Mouse (Mus musculus) CH12.LX (cell line): ENCODE results near the gene Lifr. TPM values are rescaled to one million over a fixed set of nuclear protein-coding genes. Genes with fewer than 3 reads are reported as not detected.

ENCODE experiments used
- DNase-seq: peaks from one replicate; pipeline ENCODE4 v3.0.0-alpha.2; 2013; ENCODE audit errors: extremely low read depth
- H3K27ac ChIP-seq: 2 replicates; pipeline ENCODE4 v1.5.1; 2012; ENCODE audit warnings: low read depth, mild to moderate bottlenecking, control low read depth, moderate library complexity; ENCODE audit not compliant: insufficient read depth
- H3K27me3 ChIP-seq: replicated peaks from 2 replicates; pipeline ENCODE3; 2012; ENCODE audit warnings: inconsistent platforms
- H3K36me3 ChIP-seq, 2 experiments: replicated peaks in 1 of 2; 2 replicates each; pipeline versions ENCODE3 to v1.6.1; 2012; ENCODE audit warnings: inconsistent platforms in 1 of 2, low read length in 1 of 2, mild to moderate bottlenecking in 1 of 2, mixed read lengths in 1 of 2, moderate library complexity in 1 of 2; ENCODE audit not compliant: control insufficient read depth in 1 of 2, insufficient read depth in 1 of 2
- H3K4me1 ChIP-seq, 2 experiments: 2 replicates each; pipeline ENCODE4 v1.6.1; 2012; ENCODE audit warnings: inconsistent platforms in 1 of 2, moderate library complexity in 1 of 2; ENCODE audit not compliant: insufficient read depth in 2 of 2, control insufficient read depth in 1 of 2
- H3K4me2 ChIP-seq: 2 replicates; pipeline ENCODE4 v1.6.1; 2012; ENCODE audit warnings: low read depth, mild to moderate bottlenecking, control low read depth; ENCODE audit not compliant: poor library complexity, insufficient read depth, severe bottlenecking
- H3K4me3 ChIP-seq, 3 experiments: fragments of 150-350 bp in 1 of 3; sonication (generic) in 1 of 3; replicated peaks in 1 of 3; 2 replicates each; pipeline versions ENCODE3 to v1.5.1; 2011 to 2012; ENCODE audit warnings: low read depth in 2 of 3, low read length in 2 of 3, mild to moderate bottlenecking in 2 of 3, moderate library complexity in 2 of 3, control low read depth in 1 of 3, improper control_type of control experiment in 1 of 3, inconsistent platforms in 1 of 3, mixed read lengths in 1 of 3; ENCODE audit not compliant: poor library complexity in 1 of 3
- H3K79me2 ChIP-seq: replicated peaks from 2 replicates; pipeline ENCODE4 v1.6.1; 2012; ENCODE audit warnings: mild to moderate bottlenecking, moderate library complexity; ENCODE audit not compliant: control insufficient read depth, poor library complexity, insufficient read depth, severe bottlenecking; ENCODE audit errors: extremely low read depth
- H3K9ac ChIP-seq: 2 replicates; pipeline ENCODE4 v1.6.1; 2012; ENCODE audit warnings: low read depth, mild to moderate bottlenecking, control low read depth, moderate library complexity; ENCODE audit not compliant: insufficient read depth
- H3K9me3 ChIP-seq: replicated peaks from 2 replicates; pipeline ENCODE3; 2012; ENCODE audit warnings: low read length, inconsistent platforms, mixed read lengths
- CHD1 ChIP-seq: IDR thresholded peaks from 2 replicates; pipeline ENCODE4 v1.6.1; 2012; ENCODE audit warnings: low read depth, low read length, improper control_type of control experiment, inconsistent platforms
- CTCF ChIP-seq, 2 experiments: IDR thresholded peaks in 1 of 2; conservative IDR thresholded peaks in 1 of 2; 2 replicates each; pipeline ENCODE4 v1.5.1; 2011 to 2012; ENCODE audit warnings: low read depth in 2 of 2, low read length in 2 of 2, improper control_type of control experiment in 1 of 2, inconsistent platforms in 1 of 2, mild to moderate bottlenecking in 1 of 2, moderate library complexity in 1 of 2
- E2F4 ChIP-seq: IDR thresholded peaks from 2 replicates; pipeline ENCODE4 v1.6.1; 2011; ENCODE audit warnings: low read depth, low read length, improper control_type of control experiment; ENCODE audit not compliant: insufficient replicate concordance
- ELF1 ChIP-seq: IDR thresholded peaks from 2 replicates; pipeline ENCODE4 v1.6.1; 2014; ENCODE audit warnings: low read depth, mild to moderate bottlenecking, inconsistent platforms, low read length, improper control_type of control experiment
- EP300 ChIP-seq: IDR thresholded peaks from 2 replicates; pipeline ENCODE4 v1.6.1; 2011; ENCODE audit warnings: low read length, improper control_type of control experiment
- ETS1 ChIP-seq: conservative IDR thresholded peaks from 2 replicates; pipeline ENCODE4 v1.6.1; 2012; ENCODE audit warnings: low read depth, mild to moderate bottlenecking, inconsistent platforms, low read length, improper control_type of control experiment, moderate library complexity
- HCFC1 ChIP-seq: IDR thresholded peaks from 2 replicates; pipeline ENCODE4 v1.6.1; 2012; ENCODE audit warnings: low read depth, mild to moderate bottlenecking, inconsistent platforms, low read length, improper control_type of control experiment
- IRF4 ChIP-seq: IDR thresholded peaks from 2 replicates; pipeline ENCODE4 v1.6.1; 2014; ENCODE audit warnings: low read depth, mild to moderate bottlenecking, inconsistent platforms, low read length, improper control_type of control experiment
- JUN ChIP-seq: IDR thresholded peaks from 2 replicates; pipeline ENCODE4 v1.6.1; 2011; ENCODE audit warnings: low read depth, mild to moderate bottlenecking, low read length, improper control_type of control experiment, moderate library complexity; ENCODE audit not compliant: insufficient read depth
- JUND ChIP-seq: conservative IDR thresholded peaks from 2 replicates; pipeline ENCODE4 v1.6.1; 2011; ENCODE audit warnings: low read depth, low read length, improper control_type of control experiment
- KAT2A ChIP-seq: IDR thresholded peaks from 2 replicates; pipeline ENCODE4 v1.6.1; 2012; ENCODE audit warnings: low read length, improper control_type of control experiment, inconsistent platforms; ENCODE audit not compliant: insufficient replicate concordance
- MAFK ChIP-seq: IDR thresholded peaks from 2 replicates; pipeline ENCODE4 v1.6.1; 2011; ENCODE audit warnings: low read length, improper control_type of control experiment; ENCODE audit not compliant: insufficient replicate concordance
- MAX ChIP-seq: IDR thresholded peaks from 2 replicates; pipeline ENCODE4 v1.6.1; 2011; ENCODE audit warnings: low read length, improper control_type of control experiment
- MAZ ChIP-seq: IDR thresholded peaks from 2 replicates; pipeline ENCODE4 v1.6.1; 2012; ENCODE audit warnings: low read depth, mild to moderate bottlenecking, inconsistent platforms, low read length, improper control_type of control experiment, moderate library complexity
- MEF2A ChIP-seq: IDR thresholded peaks from 2 replicates; pipeline ENCODE4 v1.6.1; 2014; ENCODE audit warnings: low read depth, mild to moderate bottlenecking, inconsistent platforms, low read length, improper control_type of control experiment, borderline replicate concordance
- MXI1 ChIP-seq: IDR thresholded peaks from 2 replicates; pipeline ENCODE4 v1.6.1; 2011; ENCODE audit warnings: mild to moderate bottlenecking, low read depth, low read length, improper control_type of control experiment
- MYC ChIP-seq: IDR thresholded peaks from 2 replicates; pipeline ENCODE4 v1.6.1; 2011; ENCODE audit warnings: low read depth, mild to moderate bottlenecking, improper control_type of control experiment, low read length
- NELFE ChIP-seq: IDR thresholded peaks from 2 replicates; pipeline ENCODE4 v1.6.1; 2011; ENCODE audit warnings: low read depth, low read length, improper control_type of control experiment
- NRF1 ChIP-seq: IDR thresholded peaks from 2 replicates; pipeline ENCODE4 v1.6.1; 2014; ENCODE audit warnings: low read depth, mild to moderate bottlenecking, inconsistent platforms, low read length, improper control_type of control experiment, moderate library complexity
- PAX5 ChIP-seq: IDR thresholded peaks from 2 replicates; pipeline ENCODE4 v1.6.1; 2012; ENCODE audit warnings: low read length, inconsistent platforms, mixed read lengths
- POLR2A ChIP-seq: IDR thresholded peaks from 2 replicates; pipeline ENCODE4 v1.6.1; 2011; ENCODE audit warnings: low read depth, mild to moderate bottlenecking, improper control_type of control experiment, low read length
- POLR2AphosphoS2 ChIP-seq: IDR thresholded peaks from 2 replicates; pipeline ENCODE4 v1.6.1; 2011; ENCODE audit warnings: low read depth, low read length, improper control_type of control experiment
- RCOR1 ChIP-seq: conservative IDR thresholded peaks from 2 replicates; pipeline ENCODE4 v1.6.1; 2012; ENCODE audit warnings: low read depth, mild to moderate bottlenecking, inconsistent platforms, low read length, improper control_type of control experiment
- SIN3A ChIP-seq: IDR thresholded peaks from 2 replicates; pipeline ENCODE4 v1.6.1; 2012; ENCODE audit warnings: low read length, improper control_type of control experiment, inconsistent platforms
- SMC3 ChIP-seq: IDR thresholded peaks from 2 replicates; pipeline ENCODE4 v1.6.1; 2011; ENCODE audit warnings: low read depth, low read length, improper control_type of control experiment
- TBP ChIP-seq: conservative IDR thresholded peaks from 2 replicates; pipeline ENCODE4 v1.6.1; 2011; ENCODE audit warnings: low read depth, low read length, improper control_type of control experiment
- TCF12 ChIP-seq: IDR thresholded peaks from 2 replicates; pipeline ENCODE4 v1.6.1; 2014; ENCODE audit warnings: low read depth, mild to moderate bottlenecking, inconsistent platforms, low read length, improper control_type of control experiment
- UBTF ChIP-seq: IDR thresholded peaks from 2 replicates; pipeline ENCODE4 v1.6.1; 2012; ENCODE audit warnings: low read depth, mild to moderate bottlenecking, inconsistent platforms, low read length, improper control_type of control experiment, moderate library complexity
- USF2 ChIP-seq: conservative IDR thresholded peaks from 2 replicates; pipeline ENCODE4 v1.6.1; 2011; ENCODE audit warnings: low read depth, low read length, improper control_type of control experiment
- ZC3H11A ChIP-seq: IDR thresholded peaks from 2 replicates; pipeline ENCODE4 v1.6.1; 2012; ENCODE audit warnings: low read depth, mild to moderate bottlenecking, inconsistent platforms, low read length, improper control_type of control experiment
- ZKSCAN1 ChIP-seq: IDR thresholded peaks from 2 replicates; pipeline ENCODE4 v1.6.1; 2012; ENCODE audit warnings: low read depth, inconsistent platforms, low read length, improper control_type of control experiment, borderline replicate concordance
- ZNF384 ChIP-seq: IDR thresholded peaks from 2 replicates; pipeline ENCODE4 v1.6.1; 2012; ENCODE audit warnings: low read depth, low read length, improper control_type of control experiment, inconsistent platforms
- dilution Hi-C: fragments of 300-500 bp; cut with MboI; formaldehyde crosslinking; loops from 2 replicates; pipeline ENCODE4 v1.14.3; 2020; ENCODE audit warnings: low sequenced_read_pairs; ENCODE audit not compliant: extremely low pct_unique_long_range_greater_than_20kb, extremely low pct_ligation_motif_present
- in situ Hi-C: fragments of 300-500 bp; cut with MboI; formaldehyde crosslinking; loops from 3 replicates; pipeline ENCODE4 v1.14.3; 2019; ENCODE audit warnings: low sequenced_read_pairs, low pct_ligation_motif_present, low pct_unique_long_range_greater_than_20kb, mixed read lengths
- polyA plus RNA-seq: library from polyadenylated mRNA; unstranded; fragments of >175 nt; gene quantifications from 2 replicates; pipeline ENCODE4 v1.2.1, GENCODE M21; 2012; ENCODE audit warnings: low read depth; ENCODE audit not compliant: insufficient read length
- total RNA-seq, 2 experiments: library from RNA; depleted of rRNA; stranded (reverse); fragments of 300-350 nt in 1 of 2; fragments of >200 nt in 1 of 2; gene quantifications; 2 replicates each; pipeline ENCODE4 v1.2.3; 2012 to 2014

Lifr gene
- total and polyA plus RNA-seq, 3 experiments, result 0.03 TPM; not detected in 2

DNA sequence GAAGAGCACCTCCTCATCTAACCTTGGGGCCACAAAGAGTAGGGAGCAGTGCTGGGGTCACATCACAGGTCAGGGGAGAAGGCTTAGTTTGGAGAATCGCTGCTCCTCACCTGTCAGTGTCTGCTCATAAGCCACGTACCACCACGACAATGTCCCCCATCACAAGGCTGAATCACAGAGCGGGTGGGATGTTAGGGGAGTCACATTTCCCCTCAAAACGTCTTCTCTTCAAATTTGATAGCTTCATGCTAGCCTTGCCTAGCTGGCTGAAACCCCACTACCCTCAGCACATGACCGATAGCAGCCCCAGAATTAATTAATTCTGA, 126.8 kb downstream of the Lifr start:
- no peaks in the 10 kb centered on the region for H3K79me2 ChIP-seq
- no peak for DNase-seq
- dilution Hi-C loops (no loop called here), in situ Hi-C loops (no loop called here)
- no peak overlapping the region for H3K27ac ChIP-seq
- H3K4me2 ChIP-seq, result no peak overlapping the region
- H3K27me3 ChIP-seq, result peaks cover 83% of the 10 kb centered on the region
- no peak overlapping the region for H3K9ac ChIP-seq
- H3K4me1 ChIP-seq, result peaks cover 2 to 9% of the 10 kb centered on the region in 2 experiments
- no peak overlapping the region for H3K4me3 ChIP-seq
- H3K36me3 ChIP-seq, result no peaks in the 10 kb centered on the region
- no peaks in the 10 kb centered on the region for H3K9me3 ChIP-seq
- TF ChIP-seq CTCF (conservative IDR thresholded peaks at IDR 0.05 in 1 of 2, IDR thresholded peaks at IDR 0.05 in 1 of 2; ENCODE audit: low read depth in 2 of 2, low read length in 2 of 2) (no peak), TBP (no peak), POLR2A (no peak), HCFC1 (no peak), E2F4 (no peak), IRF4 (no peak), SIN3A (no peak), TCF12 (no peak), JUND (no peak), CHD1 (no peak), PAX5 (no peak), MEF2A (no peak), UBTF (no peak), ELF1 (no peak), KAT2A (no peak), NELFE (no peak), MXI1 (no peak), ZKSCAN1 (no peak), POLR2AphosphoS2 (no peak), ETS1 (no peak)

DNA sequence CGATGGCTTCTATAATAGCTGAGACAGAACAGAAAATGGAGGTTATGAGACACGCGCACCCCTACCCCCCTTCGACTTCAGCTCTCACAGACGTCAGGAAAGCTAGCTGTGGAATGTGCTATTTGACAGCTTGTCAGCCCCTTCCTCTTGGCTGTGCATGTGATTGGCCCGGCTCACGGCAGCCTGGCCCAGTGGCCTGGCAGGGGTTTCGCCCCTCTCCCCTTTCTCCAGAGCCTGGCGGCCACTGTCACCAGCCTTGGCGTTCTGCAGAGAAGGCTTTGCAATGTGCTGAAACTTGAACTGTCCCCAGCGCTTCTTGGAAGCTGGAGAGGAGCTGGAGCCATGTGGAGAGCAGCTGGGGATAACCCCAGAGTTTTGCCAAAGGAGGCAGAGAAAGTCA, 132.4 kb downstream of the Lifr start:
- DNase-seq, result no peak
- Histone ChIP-seq H3K9me3 (no peaks in the 10 kb centered on the region), H3K27me3 (peaks cover 96% of the 10 kb centered on the region), H3K79me2 (no peaks in the 10 kb centered on the region), H3K4me2 (no peak overlapping the region), H3K4me1 (no peaks in the 10 kb centered on the region), H3K36me3 (no peaks in the 10 kb centered on the region), H3K9ac (no peak overlapping the region), H3K27ac (no peak overlapping the region), H3K4me3 (no peak overlapping the region)
- dilution Hi-C loops, result no loop called here
- in situ Hi-C loops, result no loop called here
- no peak for TF ChIP-seq ZC3H11A
- no peak for TF ChIP-seq MAFK
- TF ChIP-seq MAZ, result no peak
- TF ChIP-seq PAX5, result no peak
- no peak for TF ChIP-seq SMC3
- TF ChIP-seq EP300, result no peak
- TF ChIP-seq ETS1, result no peak
- no peak for TF ChIP-seq MAX
- TF ChIP-seq HCFC1, result no peak
- no peak for TF ChIP-seq NRF1
- no peak for TF ChIP-seq JUND
- no peak for TF ChIP-seq JUN
- no peak for TF ChIP-seq MYC
- TF ChIP-seq ZNF384, result no peak
- no peak for TF ChIP-seq MXI1
- TF ChIP-seq E2F4, result no peak
- TF ChIP-seq RCOR1, result no peak
- no peak for TF ChIP-seq ZKSCAN1
- no peak for TF ChIP-seq POLR2AphosphoS2
- TF ChIP-seq USF2, result no peak
